Mouse (Mus musculus) cortical plate, adult 2 months (tissue): ENCODE measurements around the gene Kctd12.
A peak's percentile ranks its signal among the peaks of the same experiment; 100 is the strongest.

Source experiments
- CTCF ChIP-seq: fragments of 200-500 bp; IDR thresholded peaks from 2 replicates; pipeline ENCODE4 v1.5.1; 2011; ENCODE audit warnings: mild to moderate bottlenecking, control low read depth, low read length; ENCODE audit not compliant: insufficient read depth; ENCODE audit errors: extremely low read depth
- POLR2A ChIP-seq: fragments of 200-500 bp; IDR thresholded peaks from 2 replicates; pipeline ENCODE4 v1.6.1; 2011; ENCODE audit warnings: mild to moderate bottlenecking, low read length, control low read depth; ENCODE audit not compliant: insufficient read depth; ENCODE audit errors: extremely low read depth

DNA sequence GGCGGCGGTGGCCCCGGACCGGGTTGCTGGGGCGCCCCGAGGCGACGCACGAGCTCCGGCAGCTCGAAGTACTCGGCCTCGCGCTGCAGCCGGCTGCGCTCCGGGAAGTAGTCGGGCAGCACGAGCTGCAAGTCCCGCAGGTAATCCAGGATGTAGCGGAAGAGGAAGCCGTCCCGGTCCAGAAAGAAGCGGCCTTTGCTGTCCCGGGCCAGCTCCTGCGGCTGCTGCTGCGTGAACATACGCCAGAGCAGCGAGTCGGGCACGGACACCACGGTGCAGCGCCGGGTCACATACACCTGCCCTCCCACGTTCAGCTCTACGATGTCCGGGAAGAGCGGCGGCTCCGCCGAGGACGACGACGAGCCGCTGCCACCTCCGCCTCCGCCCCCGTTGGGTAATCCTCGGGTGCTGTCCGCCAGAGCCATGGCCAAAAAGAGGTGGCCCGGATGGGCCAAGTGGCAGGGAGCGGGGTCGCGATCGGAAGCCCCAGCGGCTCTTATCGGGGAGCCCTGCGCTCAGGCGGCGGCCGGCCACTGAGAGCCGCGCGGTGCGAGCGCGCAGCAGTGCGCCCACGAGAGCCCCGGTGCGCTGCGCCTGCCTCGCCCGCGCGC lies 316 bp downstream of the Kctd12 start:
- TF ChIP-seq CTCF: no peak
- peak; percentile 41 for TF ChIP-seq POLR2A
